Mouse (Mus musculus) thymus, adult 2 months (tissue): ENCODE results near the gene Rab33a. TPM values are rescaled to one million over a fixed set of nuclear protein-coding genes. Genes with fewer than 3 reads are reported as not detected.

Experiments used
- DNase-seq: peaks from one replicate; pipeline ENCODE4 v3.0.0; 2021
- H3K27ac ChIP-seq: fragments of 200-500 bp; 2 replicates; pipeline ENCODE4 v1.5.1; 2012; ENCODE audit warnings: low read length, control low read depth; ENCODE audit not compliant: control insufficient read depth, insufficient read depth
- H3K27me3 ChIP-seq: fragments of 200-500 bp; 2 replicates; pipeline ENCODE4 v1.6.1; 2012; ENCODE audit warnings: mild to moderate bottlenecking, low read length, moderate library complexity, mixed read lengths; ENCODE audit not compliant: control insufficient read depth, insufficient read depth
- H3K36me3 ChIP-seq: fragments of 200-500 bp; 2 replicates; pipeline ENCODE4 v1.6.1; 2012; ENCODE audit warnings: mild to moderate bottlenecking, low read length, moderate library complexity; ENCODE audit not compliant: control insufficient read depth, insufficient read depth
- H3K4me1 ChIP-seq: fragments of 200-500 bp; replicated peaks from 2 replicates; pipeline ENCODE4 v1.6.1; 2012; ENCODE audit warnings: low read length; ENCODE audit not compliant: control insufficient read depth, insufficient read depth
- H3K4me3 ChIP-seq: fragments of 200-500 bp; 2 replicates; pipeline ENCODE4 v1.5.1; 2012; ENCODE audit warnings: mild to moderate bottlenecking, low read length, control low read depth, moderate library complexity; ENCODE audit not compliant: control insufficient read depth, insufficient read depth
- CTCF ChIP-seq: fragments of 200-500 bp; IDR thresholded peaks from 2 replicates; pipeline ENCODE4 v1.5.1; 2012; ENCODE audit warnings: mild to moderate bottlenecking, control low read depth, low read length, moderate library complexity, borderline replicate concordance; ENCODE audit not compliant: control insufficient read depth, poor library complexity, insufficient read depth; ENCODE audit errors: extremely low read depth
- POLR2A ChIP-seq: fragments of 200-500 bp; IDR thresholded peaks from 2 replicates; pipeline ENCODE4 v1.6.1; 2012; ENCODE audit warnings: mild to moderate bottlenecking, low read length, control low read depth, moderate library complexity; ENCODE audit not compliant: control insufficient read depth, poor library complexity, insufficient read depth; ENCODE audit errors: extremely low read depth
- WGBS: fragments of 180-500 bp; shearing (Covaris S2); methylation state at CpG from one replicate; pipeline ENCODE4 v1.1.7; 2018; 5-methylcytosine and 5-hydroxymethylcytosine counted together
- polyA plus RNA-seq: library from polyadenylated mRNA; depleted of rRNA; stranded (reverse); fragments of >200 nt; gene quantifications from 2 replicates; pipeline ENCODE4 v1.2.3, GENCODE M21; 2012

Gene Rab33a
- polyA plus RNA-seq, 1 experiment: 2.0 TPM

- Histone ChIP-seq H3K36me3 (no peaks in the 10 kb centered on the region), H3K27me3 (no peaks in the 10 kb centered on the region), H3K4me3 (peak overlapping the region; percentile 74), H3K27ac (no peak overlapping the region), H3K4me1 (peaks cover 13% of the 10 kb centered on the region; the same call in 1 of the 2 replicates)
- DNase-seq: peak; percentile 35
- TF ChIP-seq POLR2A: no peak
- no peak for TF ChIP-seq CTCF
- WGBS: 21% methylated on average over 15 of the region's 15 CpGs
These were observed 776 bp upstream of the Rab33a start for GRCm38 (mm10) chrX:48518211-48518807.

GRCm38 (mm10) chrX:48519549-48520085, 532 bp downstream of the Rab33a start:
- Histone ChIP-seq H3K36me3 (no peaks in the 10 kb centered on the region), H3K27me3 (no peaks in the 10 kb centered on the region), H3K27ac (no peak overlapping the region), H3K4me1 (peaks cover 13% of the 10 kb centered on the region; the same call in 1 of the 2 replicates), H3K4me3 (peak overlapping the region; percentile 74)
- TF ChIP-seq POLR2A (no peak), CTCF (no peak)
- peak; percentile 16 for DNase-seq
- 18% methylated on average over 20 of the region's 20 CpGs for WGBS

- no peak for DNase-seq
- TF ChIP-seq POLR2A (no peak), CTCF (no peak)
- H3K27ac ChIP-seq: no peak overlapping the region
- no peak overlapping the region for H3K4me3 ChIP-seq
- H3K27me3 ChIP-seq: no peaks in the 10 kb centered on the region
- no peaks in the 10 kb centered on the region for H3K36me3 ChIP-seq
- H3K4me1 ChIP-seq: peaks cover 13% of the 10 kb centered on the region; the same call in 1 of the 2 replicates
- WGBS: 92% methylated on average over 3 of the region's 3 CpGs
These were observed 2.6 kb downstream of the Rab33a start for GRCm38 (mm10) chrX:48521651-48522050.

GRCm38 (mm10) chrX:48523512-48523911, 4.4 kb downstream of the Rab33a start:
- DNase-seq: no peak
- H3K27me3 ChIP-seq: no peaks in the 10 kb centered on the region
- 69% methylated on average over 3 of the region's 3 CpGs for WGBS
- no peaks in the 10 kb centered on the region for H3K36me3 ChIP-seq
- H3K4me3 ChIP-seq: no peak overlapping the region
- peaks cover 10% of the 10 kb centered on the region; the same call in 1 of the 2 replicates for H3K4me1 ChIP-seq
- TF ChIP-seq POLR2A: no peak
- H3K27ac ChIP-seq: no peak overlapping the region

- 77% methylated on average over 1 of the region's 1 CpGs for WGBS
- H3K27ac ChIP-seq: no peak overlapping the region
These were observed 6.2 kb downstream of the Rab33a start for GRCm38 (mm10) chrX:48525332-48525731.

GRCm38 (mm10) chrX:48525866-48526265, 6.8 kb downstream of the Rab33a start:
- H3K27ac ChIP-seq: no peak overlapping the region
- no peaks in the 10 kb centered on the region for H3K4me1 ChIP-seq
- no peaks in the 10 kb centered on the region for H3K27me3 ChIP-seq
- WGBS: 84% methylated on average over 8 of the region's 8 CpGs
- no peak overlapping the region for H3K4me3 ChIP-seq
- DNase-seq: no peak
- no peak for TF ChIP-seq CTCF
- TF ChIP-seq POLR2A: no peak
- no peaks in the 10 kb centered on the region for H3K36me3 ChIP-seq

More at GRCm38 (mm10) chrX:48525332-48525731, 6.2 kb downstream of the Rab33a start:
- Histone ChIP-seq H3K27me3 (no peaks in the 10 kb centered on the region), H3K36me3 (no peaks in the 10 kb centered on the region), H3K4me3 (no peak overlapping the region), H3K4me1 (no peaks in the 10 kb centered on the region)
- no peak for DNase-seq
- TF ChIP-seq POLR2A: no peak
- no peak for TF ChIP-seq CTCF

GRCm38 (mm10) chrX:48526435-48526834, 7.3 kb downstream of the Rab33a start:
- Histone ChIP-seq H3K27me3 (no peaks in the 10 kb centered on the region), H3K36me3 (no peaks in the 10 kb centered on the region), H3K4me1 (no peaks in the 10 kb centered on the region), H3K4me3 (no peak overlapping the region), H3K27ac (no peak overlapping the region)
- WGBS: 31% methylated on average over 1 of the region's 3 CpGs
- DNase-seq: no peak
- TF ChIP-seq POLR2A (no peak), CTCF (no peak)
